Mouse (Mus musculus) forebrain, embryonic 12.5 days (tissue): Measurements from ENCODE around the gene Gm10681. TPM values are rescaled to one million over a fixed set of nuclear protein-coding genes. Genes with fewer than 3 reads are reported as not detected.
"Not testable (repeated sequence)": the region's sequence is repeated elsewhere in the genome, so short reads cannot be mapped to it uniquely, and the experiment has no call there.

Experiments
- ATAC-seq: fragments of 200-750 bp; cut with Nextera tagmentation; 2 replicates; pipeline ENCODE4 v1.8.0; 2017; ENCODE audit warnings: moderate TSS enrichment; ENCODE audit not compliant: low FRiP score
- H3K27ac ChIP-seq: fragments of 300-500 bp; sonication (generic); 2 replicates; pipeline ENCODE4 v1.5.1; 2016; ENCODE audit warnings: mild to moderate bottlenecking
- H3K27me3 ChIP-seq: fragments of 300-500 bp; sonication (generic); 2 replicates; pipeline ENCODE4 v1.6.1; 2016; ENCODE audit warnings: mild to moderate bottlenecking
- H3K36me3 ChIP-seq: fragments of 300-500 bp; sonication (generic); replicated peaks from 2 replicates; pipeline ENCODE4 v1.6.1; 2016; ENCODE audit warnings: mild to moderate bottlenecking
- H3K4me1 ChIP-seq: fragments of 300-500 bp; sonication (generic); 2 replicates; pipeline ENCODE4 v1.6.1; 2016
- H3K4me2 ChIP-seq: fragments of 300-500 bp; sonication (generic); 2 replicates; pipeline ENCODE4 v1.6.1; 2016; ENCODE audit warnings: mild to moderate bottlenecking, moderate library complexity
- H3K4me3 ChIP-seq: fragments of 300-500 bp; sonication (generic); replicated peaks from 2 replicates; pipeline ENCODE4 v1.5.1; 2016; ENCODE audit warnings: mild to moderate bottlenecking
- H3K9ac ChIP-seq: fragments of 300-500 bp; sonication (generic); 2 replicates; pipeline ENCODE4 v1.6.1; 2016; ENCODE audit warnings: mild to moderate bottlenecking
- H3K9me3 ChIP-seq: fragments of 300-500 bp; sonication (generic); 2 replicates; pipeline ENCODE4 v1.6.1; 2016
- WGBS: fragments of 180-500 bp; shearing (Covaris S2); methylation state at CpG from one replicate; pipeline ENCODE4 v1.1.7; 2016; 5-methylcytosine and 5-hydroxymethylcytosine counted together
- polyA plus RNA-seq: library from polyadenylated mRNA; unstranded; fragments of >200 nt; fragmentation: Nextera tagmentation; extraction: Ambion mirVana; gene quantifications from 2 replicates; pipeline ENCODE4 v1.2.1, GENCODE M21; 2016

Gm10681 gene
- polyA plus RNA-seq, result not detected in 2 replicates

- Histone ChIP-seq H3K36me3 (no peaks in the 10 kb centered on the region), H3K4me3 (no peak within 1 kb of the TSS), H3K9me3 (no peaks in the 10 kb centered on the region), H3K27ac (no peak within 1 kb of the TSS), H3K27me3 (no peaks in the 10 kb centered on the region), H3K4me1 (no peaks in the 10 kb centered on the region), H3K9ac (no peak within 1 kb of the TSS), H3K4me2 (no peak within 1 kb of the TSS)
- no peak for ATAC-seq
These were observed at the start of gene Gm10681 for GRCm38 (mm10) chr3:98588707-98589106. Gm10681 (minus strand) TSS chr3:98588807.

- Histone ChIP-seq H3K9ac (no peak overlapping the region), H3K9me3 (no peaks in the 10 kb centered on the region), H3K27me3 (no peaks in the 10 kb centered on the region), H3K4me3 (no peak overlapping the region), H3K27ac (no peak overlapping the region), H3K4me1 (no peaks in the 10 kb centered on the region), H3K4me2 (no peak overlapping the region), H3K36me3 (no peaks in the 10 kb centered on the region)
- no peak for ATAC-seq
- 85% methylated on average over 1 of the region's 1 CpGs for WGBS
These were observed 46.5 kb upstream of the Gm10681 start for GRCm38 (mm10) chr3:98635145-98635544.

GRCm38 (mm10) chr3:98630152-98630551, 41.5 kb upstream of the Gm10681 start, which contains the start of gene Hsd3b5:
Hsd3b5 (minus strand) TSS chr3:98630252.
- no peak within 1 kb of the TSS for H3K4me3 ChIP-seq
- no peaks in the 10 kb centered on the region for H3K27me3 ChIP-seq
- no peak within 1 kb of the TSS for H3K27ac ChIP-seq
- no peaks in the 10 kb centered on the region for H3K9me3 ChIP-seq
- H3K36me3 ChIP-seq, result no peaks in the 10 kb centered on the region
- H3K9ac ChIP-seq, result no peak within 1 kb of the TSS
- no peak within 1 kb of the TSS for H3K4me2 ChIP-seq
- no peaks in the 10 kb centered on the region for H3K4me1 ChIP-seq
- ATAC-seq, result no peak

- Histone ChIP-seq H3K36me3 (no peaks in the 10 kb centered on the region), H3K4me3 (no peak overlapping the region), H3K27me3 (no peaks in the 10 kb centered on the region), H3K4me2 (no peak overlapping the region), H3K9ac (no peak overlapping the region), H3K4me1 (no peaks in the 10 kb centered on the region), H3K27ac (no peak overlapping the region), H3K9me3 (no peaks in the 10 kb centered on the region)
- no peak for ATAC-seq
- WGBS, result 92% methylated on average over 3 of the region's 3 CpGs
These were observed 41.0 kb upstream of the Gm10681 start for GRCm38 (mm10) chr3:98629633-98630032.

- not testable (repeated sequence) for ATAC-seq, H3K4me1 ChIP-seq, H3K9me3 ChIP-seq, H3K27me3 ChIP-seq, H3K27ac ChIP-seq, H3K36me3 ChIP-seq, H3K4me3 ChIP-seq, H3K9ac ChIP-seq, H3K4me2 ChIP-seq
- 83% methylated on average over 1 of the region's 1 CpGs for WGBS
These were observed 28.2 kb upstream of the Gm10681 start for GRCm38 (mm10) chr3:98616786-98617185.

GRCm38 (mm10) chr3:98616244-98616643, 27.6 kb upstream of the Gm10681 start:
- not testable (repeated sequence) for H3K4me3 ChIP-seq, H3K4me2 ChIP-seq, H3K27me3 ChIP-seq, H3K36me3 ChIP-seq, H3K9me3 ChIP-seq, H3K27ac ChIP-seq, H3K9ac ChIP-seq, H3K4me1 ChIP-seq, ATAC-seq
- 14% methylated on average over 2 of the region's 2 CpGs for WGBS

GRCm38 (mm10) chr3:98614406-98614927, 25.9 kb upstream of the Gm10681 start:
- H3K4me2 ChIP-seq, ATAC-seq, H3K9me3 ChIP-seq, H3K9ac ChIP-seq, H3K4me3 ChIP-seq, H3K27me3 ChIP-seq, H3K27ac ChIP-seq, H3K36me3 ChIP-seq, H3K4me1 ChIP-seq: not testable (repeated sequence)
- WGBS, result 70% methylated on average over 2 of the region's 2 CpGs

- no peaks in the 10 kb centered on the region for H3K27me3 ChIP-seq
- H3K9me3 ChIP-seq, result no peaks in the 10 kb centered on the region
- H3K4me2 ChIP-seq, result no peak overlapping the region
- no peak overlapping the region for H3K4me3 ChIP-seq
- H3K27ac ChIP-seq, result no peak overlapping the region
- H3K4me1 ChIP-seq, result no peaks in the 10 kb centered on the region
- no peak for ATAC-seq
- no peaks in the 10 kb centered on the region for H3K36me3 ChIP-seq
- no peak overlapping the region for H3K9ac ChIP-seq
These were observed 25.4 kb upstream of the Gm10681 start for GRCm38 (mm10) chr3:98613963-98614362.

- H3K9me3 ChIP-seq, H3K4me1 ChIP-seq, H3K9ac ChIP-seq, H3K36me3 ChIP-seq, H3K4me3 ChIP-seq, H3K4me2 ChIP-seq, H3K27ac ChIP-seq, H3K27me3 ChIP-seq, ATAC-seq: not testable (repeated sequence)
These were observed 24.9 kb upstream of the Gm10681 start for GRCm38 (mm10) chr3:98613540-98613939.

GRCm38 (mm10) chr3:98587721-98588120, 886 bp downstream of the Gm10681 start:
- no peaks in the 10 kb centered on the region for H3K36me3 ChIP-seq
- no peak for ATAC-seq
- H3K9me3 ChIP-seq, result no peaks in the 10 kb centered on the region
- no peaks in the 10 kb centered on the region for H3K27me3 ChIP-seq
- no peak overlapping the region for H3K4me3 ChIP-seq
- WGBS, result 89% methylated on average over 2 of the region's 2 CpGs
- no peak overlapping the region for H3K27ac ChIP-seq
- H3K9ac ChIP-seq, result no peak overlapping the region
- H3K4me1 ChIP-seq, result no peaks in the 10 kb centered on the region
- no peak overlapping the region for H3K4me2 ChIP-seq

GRCm38 (mm10) chr3:98582622-98583021, 6.0 kb downstream of the Gm10681 start:
- not testable (repeated sequence) for H3K4me2 ChIP-seq, H3K27ac ChIP-seq, H3K4me1 ChIP-seq, H3K27me3 ChIP-seq, H3K4me3 ChIP-seq, H3K9me3 ChIP-seq, H3K36me3 ChIP-seq, H3K9ac ChIP-seq, ATAC-seq

- not testable (repeated sequence) for H3K27me3 ChIP-seq, H3K4me1 ChIP-seq, H3K9me3 ChIP-seq, H3K36me3 ChIP-seq, H3K4me2 ChIP-seq, H3K27ac ChIP-seq, ATAC-seq, H3K4me3 ChIP-seq, H3K9ac ChIP-seq
- WGBS, result no CpG with 5 or more reads among the region's 1 CpGs
These were observed 6.4 kb downstream of the Gm10681 start for GRCm38 (mm10) chr3:98582202-98582601.

GRCm38 (mm10) chr3:98581024-98581423, 7.6 kb downstream of the Gm10681 start:
- not testable (repeated sequence) for H3K9me3 ChIP-seq, ATAC-seq, H3K9ac ChIP-seq, H3K4me1 ChIP-seq, H3K27ac ChIP-seq, H3K4me3 ChIP-seq, H3K27me3 ChIP-seq, H3K36me3 ChIP-seq, H3K4me2 ChIP-seq
- WGBS, result 85% methylated on average over 1 of the region's 1 CpGs

- H3K27ac ChIP-seq, H3K4me2 ChIP-seq, ATAC-seq, H3K4me3 ChIP-seq, H3K36me3 ChIP-seq, H3K4me1 ChIP-seq, H3K9me3 ChIP-seq, H3K27me3 ChIP-seq, H3K9ac ChIP-seq: not testable (repeated sequence)
- WGBS, result 92% methylated on average over 2 of the region's 2 CpGs
These were observed 20.9 kb downstream of the Gm10681 start for GRCm38 (mm10) chr3:98567717-98568116.
